Mouse (Mus musculus): ENCODE data around the gene Rbm25. TPM values are rescaled to one million over a fixed set of nuclear protein-coding genes. Genes with fewer than 3 reads are reported as not detected.
A peak's percentile ranks its signal among the peaks of the same experiment; 100 is the strongest.
"Not testable (repeated sequence)": the region's sequence is repeated elsewhere in the genome, so short reads cannot be mapped to it uniquely, and the experiment has no call there.

The Rbm25 gene
- polyA plus RNA-seq, 1 experiment from 2014 or later, result 85.0 TPM

DNA sequence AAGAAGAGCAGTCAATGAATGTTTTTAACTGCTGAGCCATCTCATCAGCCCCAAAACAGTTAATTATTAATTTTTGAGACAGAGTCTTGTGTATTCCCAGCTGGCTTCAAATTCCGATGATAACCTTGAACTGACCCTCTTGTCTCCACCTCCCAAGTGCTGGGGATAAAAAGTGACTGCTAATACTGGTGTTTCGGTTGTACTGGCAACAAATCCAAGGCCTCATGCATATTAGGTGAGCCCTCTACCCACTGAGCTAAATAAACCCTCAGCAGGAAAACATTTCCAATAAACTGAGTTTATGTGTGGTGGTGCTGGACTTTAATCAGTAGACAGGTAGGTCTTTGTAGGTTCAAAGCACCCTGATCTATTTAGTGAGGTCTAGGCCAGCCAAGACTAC, 12.1 kb upstream of the Rbm25 start:
- Histone ChIP-seq H3K4me3 (ENCODE audit: low read depth, low read length) (no peak overlapping the region), H3K9me3 (ENCODE audit: low read length) (no peaks in the 10 kb centered on the region), H3K4me2 (ENCODE audit: low read depth, low read length) (no peak overlapping the region), H3K4me1 (ENCODE audit: insufficient read depth) (no peaks in the 10 kb centered on the region; the same call in 1 of the 2 replicates), H3K27me3 (ENCODE audit: insufficient read depth, low read length) (no peaks in the 10 kb centered on the region), H3K9ac (replicated peaks) (no peak overlapping the region), H3K36me3 (replicated peaks; ENCODE audit: insufficient read depth, low read length) (no peaks in the 10 kb centered on the region), H3K27ac (ENCODE audit: low read depth) (0 out of 2 replicates have a peak overlapping the region, but pooled peaks have one; percentile 12)
- TF ChIP-seq EP300 (IDR thresholded peaks at IDR 0.05; ENCODE audit: low read depth) (no peak), CTCF (IDR thresholded peaks at IDR 0.05; ENCODE audit: low read depth) (no peak)
- 69% methylated on average over 2 of the region's 2 CpGs for WGBS (ENCODE audit: insufficient replicate concordance)
- 0 out of 2 replicates have a peak, but pooled peaks have one; percentile 29 for ATAC-seq
- DNase-seq, result no peak

DNA sequence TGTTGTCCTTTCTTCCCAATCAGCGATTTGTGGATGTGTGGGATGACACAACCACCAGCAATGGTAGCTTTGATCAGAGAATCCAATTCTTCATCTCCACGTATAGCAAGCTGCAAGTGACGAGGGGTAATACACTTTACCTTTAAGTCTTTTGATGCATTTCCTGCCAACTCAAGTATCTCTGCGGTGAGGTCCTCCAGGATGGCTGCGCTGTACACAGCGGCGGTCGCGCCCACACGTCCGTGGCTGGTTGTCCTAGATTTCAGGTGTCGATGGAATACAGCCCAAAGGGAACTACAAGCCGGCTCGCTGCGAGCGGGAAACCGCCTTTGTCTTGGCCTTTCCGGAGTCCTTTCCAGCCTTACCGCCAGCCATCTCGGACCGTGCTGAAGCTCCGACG, 10.3 kb upstream of the Rbm25 start:
- not testable (repeated sequence) for H3K27me3 ChIP-seq (ENCODE audit: insufficient read depth, low read length); H3K9ac ChIP-seq (replicated peaks); H3K27ac ChIP-seq (ENCODE audit: low read depth); H3K4me3 ChIP-seq (ENCODE audit: low read depth, low read length); DNase-seq; H3K9me3 ChIP-seq (ENCODE audit: low read length); H3K36me3 ChIP-seq (replicated peaks; ENCODE audit: insufficient read depth, low read length); H3K4me1 ChIP-seq (ENCODE audit: insufficient read depth); ATAC-seq
- WGBS (ENCODE audit: insufficient replicate concordance), result 64% methylated on average over 23 of the region's 23 CpGs
- peak overlapping the region; percentile 48; the same call in 1 of the 2 replicates for H3K4me2 ChIP-seq (ENCODE audit: low read depth, low read length)

- DNase-seq (no peak), ATAC-seq (no peak)
- TF ChIP-seq EP300 (IDR thresholded peaks at IDR 0.05; ENCODE audit: low read depth), result no peak
- no peak for TF ChIP-seq CTCF (IDR thresholded peaks at IDR 0.05; ENCODE audit: low read depth)
- 65% methylated on average over 6 of the region's 6 CpGs for WGBS (ENCODE audit: insufficient replicate concordance)
- Histone ChIP-seq H3K4me2 (ENCODE audit: low read depth, low read length) (no peak overlapping the region), H3K4me3 (ENCODE audit: low read depth, low read length) (no peak overlapping the region), H3K4me1 (ENCODE audit: insufficient read depth) (no peaks in the 10 kb centered on the region; the same call in 1 of the 2 replicates), H3K36me3 (replicated peaks; ENCODE audit: insufficient read depth, low read length) (no peaks in the 10 kb centered on the region), H3K27me3 (ENCODE audit: insufficient read depth, low read length) (no peaks in the 10 kb centered on the region), H3K27ac (ENCODE audit: low read depth) (no peak overlapping the region), H3K9ac (replicated peaks) (no peak overlapping the region), H3K9me3 (ENCODE audit: low read length) (no peaks in the 10 kb centered on the region)
These were observed 8.8 kb upstream of the Rbm25 start for GRCm38 (mm10) chr12:83622031-83622755.

DNA sequence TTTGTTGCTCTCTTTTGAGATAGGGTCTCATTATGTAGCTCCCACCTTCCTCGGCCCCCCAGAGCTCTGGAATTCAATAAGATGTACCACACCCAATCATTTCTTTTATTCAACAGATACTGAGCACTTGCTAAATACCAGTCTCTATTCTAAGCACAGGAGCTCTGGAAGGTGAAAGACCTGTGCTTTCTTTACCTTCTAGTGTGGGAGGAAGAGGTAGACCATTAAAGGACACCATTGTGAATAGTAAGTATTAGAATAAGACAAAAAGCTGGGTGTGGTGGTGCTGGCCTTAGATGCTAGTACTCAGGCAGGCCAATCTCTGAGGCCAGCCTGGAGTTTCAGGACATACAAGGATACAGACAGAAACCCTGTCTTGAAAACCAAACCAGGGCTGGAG, 6.7 kb upstream of the Rbm25 start:
- DNase-seq (no peak), ATAC-seq (no peak)
- Histone ChIP-seq H3K27ac (ENCODE audit: low read depth) (no peak overlapping the region), H3K4me3 (ENCODE audit: low read depth, low read length) (no peak overlapping the region), H3K27me3 (ENCODE audit: insufficient read depth, low read length) (no peaks in the 10 kb centered on the region), H3K36me3 (replicated peaks; ENCODE audit: insufficient read depth, low read length) (no peaks in the 10 kb centered on the region), H3K9me3 (ENCODE audit: low read length) (no peaks in the 10 kb centered on the region), H3K4me1 (ENCODE audit: insufficient read depth) (no peaks in the 10 kb centered on the region; the same call in 1 of the 2 replicates), H3K4me2 (ENCODE audit: low read depth, low read length) (no peak overlapping the region), H3K9ac (replicated peaks) (no peak overlapping the region)
- 83% methylated on average over 1 of the region's 1 CpGs for WGBS (ENCODE audit: insufficient replicate concordance)
- TF ChIP-seq EP300 (IDR thresholded peaks at IDR 0.05; ENCODE audit: low read depth) (no peak), CTCF (IDR thresholded peaks at IDR 0.05; ENCODE audit: low read depth) (no peak)

- H3K4me3 ChIP-seq (ENCODE audit: low read depth, low read length), result peak overlapping the region; percentile 95
- H3K36me3 ChIP-seq (replicated peaks; ENCODE audit: insufficient read depth, low read length), result peaks cover 14% of the 10 kb centered on the region; the same call in 1 of the 2 replicates
- DNase-seq, result peak; percentile 95
- H3K27me3 ChIP-seq (ENCODE audit: insufficient read depth, low read length), result no peaks in the 10 kb centered on the region
- peak; percentile 89 for TF ChIP-seq EP300 (IDR thresholded peaks at IDR 0.05; ENCODE audit: low read depth)
- peak; percentile 47; the same call in 1 of the 2 replicates for TF ChIP-seq CTCF (IDR thresholded peaks at IDR 0.05; ENCODE audit: low read depth)
- peaks cover 8% of the 10 kb centered on the region; the same call in 1 of the 2 replicates for H3K4me1 ChIP-seq (ENCODE audit: insufficient read depth)
- ATAC-seq, result peak; percentile 99
- peak overlapping the region; percentile 97 for H3K9ac ChIP-seq (replicated peaks)
- WGBS (ENCODE audit: insufficient replicate concordance), result 1% methylated on average over 59 of the region's 68 CpGs
- no peaks in the 10 kb centered on the region for H3K9me3 ChIP-seq (ENCODE audit: low read length)
- peak overlapping the region; percentile 85 for H3K4me2 ChIP-seq (ENCODE audit: low read depth, low read length)
- peak overlapping the region; percentile 91 for H3K27ac ChIP-seq (ENCODE audit: low read depth)
These were observed 975 bp downstream of the Rbm25 start for GRCm38 (mm10) chr12:83631743-83632679.

GRCm38 (mm10) chr12:83632680-83633025, 1.6 kb downstream of the Rbm25 start:
- DNase-seq (peak; percentile 65), ATAC-seq (peak; percentile 18)
- no peak for TF ChIP-seq EP300 (IDR thresholded peaks at IDR 0.05; ENCODE audit: low read depth)
- H3K27me3 ChIP-seq (ENCODE audit: insufficient read depth, low read length), result no peaks in the 10 kb centered on the region
- peak overlapping the region; percentile 71 for H3K4me2 ChIP-seq (ENCODE audit: low read depth, low read length)
- H3K36me3 ChIP-seq (replicated peaks; ENCODE audit: insufficient read depth, low read length), result peaks cover 21% of the 10 kb centered on the region
- H3K9me3 ChIP-seq (ENCODE audit: low read length), result no peaks in the 10 kb centered on the region
- peak overlapping the region; percentile 97 for H3K9ac ChIP-seq (replicated peaks)
- peak overlapping the region; percentile 95 for H3K4me3 ChIP-seq (ENCODE audit: low read depth, low read length)
- H3K4me1 ChIP-seq (ENCODE audit: insufficient read depth), result peaks cover 8% of the 10 kb centered on the region; the same call in 1 of the 2 replicates
- H3K27ac ChIP-seq (ENCODE audit: low read depth), result peak overlapping the region; percentile 91
- under 1% methylated on average over 20 of the region's 20 CpGs for WGBS (ENCODE audit: insufficient replicate concordance)
